Mouse (Mus musculus) forebrain, embryonic 15.5 days (tissue): ENCODE measurements at regions not wholly inside any gene's neighbourhood (a gene's known extent, or its start where the extent isn't known, plus 50 kb on each side); places are given as distances from the start of the nearest gene placed in this dataset.

Experiments used
- ATAC-seq: fragments of 200-750 bp; cut with Nextera tagmentation; replicated peaks from 2 replicates; pipeline ENCODE4 v1.8.0; 2017; ENCODE audit warnings: mild to moderate bottlenecking, moderate TSS enrichment, moderate library complexity
- H3K27ac ChIP-seq: fragments of 300-500 bp; sonication (generic); replicated peaks from 2 replicates; pipeline ENCODE4 v1.5.1; 2015; ENCODE audit warnings: mild to moderate bottlenecking, inconsistent platforms
- H3K27me3 ChIP-seq: fragments of 300-500 bp; sonication (generic); 2 replicates; pipeline ENCODE4 v1.6.1; 2015; ENCODE audit warnings: inconsistent platforms
- H3K36me3 ChIP-seq: fragments of 300-500 bp; sonication (generic); 2 replicates; pipeline ENCODE4 v1.6.1; 2015; ENCODE audit warnings: mild to moderate bottlenecking, inconsistent platforms
- H3K4me1 ChIP-seq: fragments of 300-500 bp; sonication (generic); 2 replicates; pipeline ENCODE4 v1.6.1; 2015; ENCODE audit warnings: inconsistent platforms
- H3K4me2 ChIP-seq: fragments of 300-500 bp; sonication (generic); replicated peaks from 2 replicates; pipeline ENCODE4 v1.6.1; 2015; ENCODE audit warnings: mild to moderate bottlenecking, inconsistent platforms
- H3K4me3 ChIP-seq: fragments of 300-500 bp; sonication (generic); 2 replicates; pipeline ENCODE4 v1.5.1; 2015; ENCODE audit warnings: mild to moderate bottlenecking, inconsistent platforms
- H3K9ac ChIP-seq: fragments of 300-500 bp; sonication (generic); replicated peaks from 2 replicates; pipeline ENCODE4 v1.6.1; 2015; ENCODE audit warnings: mild to moderate bottlenecking, inconsistent platforms
- H3K9me3 ChIP-seq: fragments of 300-500 bp; sonication (generic); 2 replicates; pipeline ENCODE4 v1.6.1; 2016; ENCODE audit warnings: inconsistent platforms
- WGBS: fragments of 180-500 bp; shearing (Covaris S2); methylation state at CpG from one replicate; pipeline ENCODE4 v1.1.7; 2015; ENCODE audit warnings: mixed read lengths; 5-methylcytosine and 5-hydroxymethylcytosine counted together

- Histone ChIP-seq H3K27me3 (no peaks in the 10 kb centered on the region), H3K4me3 (no peak overlapping the region), H3K36me3 (no peaks in the 10 kb centered on the region), H3K9ac (no peak overlapping the region), H3K4me1 (no peaks in the 10 kb centered on the region), H3K9me3 (no peaks in the 10 kb centered on the region), H3K4me2 (no peak overlapping the region), H3K27ac (no peak overlapping the region)
- ATAC-seq = no peak
These were observed 236.8 kb upstream of the Robo2 start for GRCm38 (mm10) chr16:74648384-74648783.

DNA sequence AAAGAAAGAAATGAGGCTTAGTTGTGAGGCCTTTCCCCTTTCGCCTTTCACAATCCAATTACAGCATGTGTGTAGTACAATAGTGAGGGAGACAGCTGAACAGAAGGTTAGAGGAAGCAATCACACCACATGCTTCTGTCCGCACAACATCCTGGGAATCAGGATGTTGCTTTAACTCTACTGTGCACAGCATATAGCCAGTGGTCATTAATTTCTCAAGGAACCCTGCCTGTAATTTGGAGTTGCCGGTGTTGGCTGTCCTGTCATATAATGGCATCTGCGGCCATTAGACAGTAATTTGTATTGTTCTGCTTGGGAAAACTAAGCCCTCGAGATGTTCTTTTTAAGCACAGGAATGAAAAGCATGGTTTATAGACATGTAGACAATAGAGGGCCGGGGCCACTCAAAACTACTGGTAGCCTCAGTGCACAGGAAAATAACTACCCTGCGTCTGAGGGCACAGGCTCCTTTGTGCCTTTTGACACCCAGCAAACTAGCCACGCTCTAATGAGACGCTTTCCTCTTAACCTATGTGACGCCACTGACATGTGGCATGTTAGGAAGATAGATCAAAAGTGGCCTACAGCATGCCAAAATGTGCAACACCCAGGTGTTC lies 233.2 kb upstream of the Robo2 start:
- Histone ChIP-seq H3K9me3 (no peaks in the 10 kb centered on the region), H3K36me3 (no peaks in the 10 kb centered on the region), H3K27me3 (no peaks in the 10 kb centered on the region), H3K4me2 (no peak overlapping the region), H3K4me1 (no peaks in the 10 kb centered on the region), H3K27ac (no peak overlapping the region), H3K4me3 (no peak overlapping the region), H3K9ac (no peak overlapping the region)
- WGBS = 8% methylated on average over 10 of the region's 10 CpGs
- peak; percentile 61 for ATAC-seq

DNA sequence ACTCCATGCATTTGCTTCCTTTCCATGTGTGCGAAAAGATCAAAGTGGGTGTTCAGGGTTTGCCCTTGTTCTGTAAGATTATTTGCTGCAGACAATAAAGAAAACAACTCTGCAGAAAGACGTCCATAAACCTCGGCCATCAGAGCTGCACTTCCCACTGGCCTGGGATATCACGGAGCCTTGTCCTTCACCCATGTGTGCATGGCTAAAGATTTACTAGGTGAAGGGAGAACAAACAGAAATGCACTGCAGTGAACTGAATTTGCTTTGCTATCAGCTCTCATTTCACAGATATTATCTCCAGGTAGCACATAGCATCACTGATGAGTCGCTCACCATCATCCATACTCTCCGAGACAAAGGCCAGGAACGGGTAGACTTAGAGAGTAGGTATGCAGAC lies 228.2 kb upstream of the Robo2 start:
- Histone ChIP-seq H3K9me3 (no peaks in the 10 kb centered on the region), H3K9ac (no peak overlapping the region), H3K4me2 (no peak overlapping the region), H3K4me1 (no peaks in the 10 kb centered on the region), H3K27ac (no peak overlapping the region), H3K36me3 (no peaks in the 10 kb centered on the region), H3K4me3 (no peak overlapping the region), H3K27me3 (no peaks in the 10 kb centered on the region)
- WGBS = 86% methylated on average over 7 of the region's 7 CpGs
- ATAC-seq = no peak

GRCm38 (mm10) chr16:74637638-74638037 lies 226.0 kb upstream of the Robo2 start:
- WGBS = 77% methylated on average over 5 of the region's 5 CpGs
- H3K4me2 ChIP-seq = no peak overlapping the region
- H3K4me1 ChIP-seq = no peaks in the 10 kb centered on the region
- no peak overlapping the region for H3K27ac ChIP-seq
- no peaks in the 10 kb centered on the region for H3K9me3 ChIP-seq
- no peaks in the 10 kb centered on the region for H3K27me3 ChIP-seq
- H3K36me3 ChIP-seq = no peaks in the 10 kb centered on the region
- no peak for ATAC-seq
- H3K9ac ChIP-seq = no peak overlapping the region
- no peak overlapping the region for H3K4me3 ChIP-seq

- H3K4me1 ChIP-seq = 0 out of 2 replicates have a peak, but pooled peaks cover 3% of the 10 kb centered on the region
- H3K27me3 ChIP-seq = no peaks in the 10 kb centered on the region
- ATAC-seq = no peak
- no peak overlapping the region for H3K4me3 ChIP-seq
- 71% methylated on average over 2 of the region's 2 CpGs for WGBS
- H3K4me2 ChIP-seq = no peak overlapping the region
- no peaks in the 10 kb centered on the region for H3K9me3 ChIP-seq
- no peak overlapping the region for H3K27ac ChIP-seq
- no peak overlapping the region for H3K9ac ChIP-seq
- H3K36me3 ChIP-seq = no peaks in the 10 kb centered on the region
These were observed 214.2 kb upstream of the Robo2 start for GRCm38 (mm10) chr16:74625783-74626182.

GRCm38 (mm10) chr16:74612072-74612471 lies 200.4 kb upstream of the Robo2 start:
- H3K4me2 ChIP-seq = no peak overlapping the region
- 40% methylated on average over 4 of the region's 4 CpGs for WGBS

GRCm38 (mm10) chr16:74609564-74609963 lies 197.9 kb upstream of the Robo2 start:
- Histone ChIP-seq H3K4me1 (no peaks in the 10 kb centered on the region), H3K9me3 (no peaks in the 10 kb centered on the region), H3K27me3 (no peaks in the 10 kb centered on the region), H3K36me3 (no peaks in the 10 kb centered on the region), H3K4me3 (no peak overlapping the region), H3K4me2 (no peak overlapping the region), H3K27ac (no peak overlapping the region), H3K9ac (no peak overlapping the region)
- ATAC-seq = no peak
- WGBS = 74% methylated on average over 4 of the region's 4 CpGs

More at GRCm38 (mm10) chr16:74612072-74612471, 200.4 kb upstream of the Robo2 start:
- no peaks in the 10 kb centered on the region for H3K27me3 ChIP-seq
- no peaks in the 10 kb centered on the region for H3K9me3 ChIP-seq
- H3K9ac ChIP-seq = no peak overlapping the region
- no peak overlapping the region for H3K4me3 ChIP-seq
- no peak overlapping the region for H3K27ac ChIP-seq
- ATAC-seq = no peak; the same call in 1 of the 2 replicates
- no peaks in the 10 kb centered on the region for H3K4me1 ChIP-seq
- H3K36me3 ChIP-seq = no peaks in the 10 kb centered on the region

GRCm38 (mm10) chr16:74598361-74598760 lies 186.7 kb upstream of the Robo2 start:
- no peaks in the 10 kb centered on the region for H3K27me3 ChIP-seq
- no peaks in the 10 kb centered on the region for H3K9me3 ChIP-seq
- WGBS = 63% methylated on average over 1 of the region's 1 CpGs
- H3K4me3 ChIP-seq = no peak overlapping the region
- H3K27ac ChIP-seq = peak overlapping the region; percentile 75
- no peak overlapping the region for H3K4me2 ChIP-seq
- ATAC-seq = peak; percentile 41; the same call in 1 of the 2 replicates
- no peak overlapping the region for H3K9ac ChIP-seq
- no peaks in the 10 kb centered on the region for H3K36me3 ChIP-seq
- peaks cover 11% of the 10 kb centered on the region for H3K4me1 ChIP-seq

GRCm38 (mm10) chr16:74597735-74598340 lies 186.2 kb upstream of the Robo2 start:
- 50% methylated on average over 4 of the region's 4 CpGs for WGBS
- ATAC-seq = peak; percentile 98
- peak overlapping the region; percentile 75 for H3K27ac ChIP-seq

GRCm38 (mm10) chr16:74591896-74592295 lies 180.3 kb upstream of the Robo2 start:
- WGBS = 85% methylated on average over 4 of the region's 4 CpGs
- H3K4me1 ChIP-seq = no peaks in the 10 kb centered on the region
- no peaks in the 10 kb centered on the region for H3K36me3 ChIP-seq
- H3K9me3 ChIP-seq = no peaks in the 10 kb centered on the region
- no peak overlapping the region for H3K4me2 ChIP-seq
- no peak overlapping the region for H3K27ac ChIP-seq
- no peak for ATAC-seq
- H3K27me3 ChIP-seq = no peaks in the 10 kb centered on the region
- H3K4me3 ChIP-seq = no peak overlapping the region
- H3K9ac ChIP-seq = no peak overlapping the region

More at GRCm38 (mm10) chr16:74597735-74598340, 186.2 kb upstream of the Robo2 start:
- peaks cover 11% of the 10 kb centered on the region for H3K4me1 ChIP-seq
- H3K9ac ChIP-seq = no peak overlapping the region
- H3K9me3 ChIP-seq = no peaks in the 10 kb centered on the region
- no peak overlapping the region for H3K4me3 ChIP-seq
- no peaks in the 10 kb centered on the region for H3K36me3 ChIP-seq
- H3K27me3 ChIP-seq = no peaks in the 10 kb centered on the region
- H3K4me2 ChIP-seq = no peak overlapping the region

DNA sequence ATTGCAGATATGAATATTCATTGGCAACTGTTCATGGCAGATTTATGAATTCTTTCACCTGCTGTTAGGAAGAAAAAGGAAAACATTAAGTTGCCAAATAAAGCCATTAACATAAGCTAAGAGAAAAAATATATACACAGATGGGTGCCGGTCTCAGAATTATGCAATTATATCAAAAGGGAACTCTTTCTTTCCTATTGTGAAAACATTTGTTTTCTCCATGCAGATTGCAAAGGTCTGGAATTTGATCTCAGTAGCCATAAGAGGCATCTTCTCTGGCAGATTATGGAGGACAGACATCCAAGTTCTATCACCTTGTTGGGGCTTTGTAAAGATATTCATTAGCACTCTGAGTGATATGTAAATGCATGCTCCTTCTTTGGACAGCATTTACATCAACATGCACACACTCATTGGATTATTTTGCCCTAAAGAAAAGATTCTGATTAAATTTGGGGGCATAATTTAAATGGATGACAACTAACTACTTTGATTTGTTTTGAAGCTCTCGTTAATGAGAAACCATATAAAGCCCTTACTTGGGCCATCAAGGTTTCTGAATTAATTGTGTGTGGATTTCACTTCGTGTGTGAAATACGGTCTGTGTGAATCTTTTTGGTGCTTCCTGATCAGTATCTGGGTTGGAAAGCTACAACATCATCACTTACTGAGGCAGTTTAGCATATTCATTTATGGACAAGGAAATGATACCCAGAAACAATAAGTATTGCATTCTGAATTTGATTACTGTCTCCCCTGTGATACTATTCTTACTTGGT lies 171.2 kb upstream of the Robo2 start:
- Histone ChIP-seq H3K27ac (peak overlapping the region; percentile 49; the same call in 1 of the 2 replicates), H3K4me1 (peaks cover 13% of the 10 kb centered on the region; the same call in 1 of the 2 replicates), H3K27me3 (no peaks in the 10 kb centered on the region), H3K9ac (no peak overlapping the region), H3K4me2 (no peak overlapping the region), H3K4me3 (no peak overlapping the region), H3K36me3 (no peaks in the 10 kb centered on the region), H3K9me3 (no peaks in the 10 kb centered on the region)
- ATAC-seq = peak; percentile 86
- 32% methylated on average over 4 of the region's 4 CpGs for WGBS

GRCm38 (mm10) chr16:74548374-74548773 lies 136.7 kb upstream of the Robo2 start:
- no peak for ATAC-seq
- no peaks in the 10 kb centered on the region for H3K36me3 ChIP-seq
- 28% methylated on average over 5 of the region's 5 CpGs for WGBS
- no peaks in the 10 kb centered on the region for H3K9me3 ChIP-seq
- no peaks in the 10 kb centered on the region for H3K27me3 ChIP-seq
- H3K4me1 ChIP-seq = peaks cover 10% of the 10 kb centered on the region
- H3K4me2 ChIP-seq = no peak overlapping the region
- no peak overlapping the region for H3K9ac ChIP-seq
- no peak overlapping the region for H3K27ac ChIP-seq
- H3K4me3 ChIP-seq = no peak overlapping the region
